Mouse (Mus musculus) 3T3-L1 (cell line): ENCODE measurements around the gene Macrod1.

ENCODE experiments used
- DNase-seq: peaks from one replicate; pipeline ENCODE4 v3.0.0-alpha.2; 2015; ENCODE audit warnings: low read depth, low spot score

Macrod1 gene

DNA sequence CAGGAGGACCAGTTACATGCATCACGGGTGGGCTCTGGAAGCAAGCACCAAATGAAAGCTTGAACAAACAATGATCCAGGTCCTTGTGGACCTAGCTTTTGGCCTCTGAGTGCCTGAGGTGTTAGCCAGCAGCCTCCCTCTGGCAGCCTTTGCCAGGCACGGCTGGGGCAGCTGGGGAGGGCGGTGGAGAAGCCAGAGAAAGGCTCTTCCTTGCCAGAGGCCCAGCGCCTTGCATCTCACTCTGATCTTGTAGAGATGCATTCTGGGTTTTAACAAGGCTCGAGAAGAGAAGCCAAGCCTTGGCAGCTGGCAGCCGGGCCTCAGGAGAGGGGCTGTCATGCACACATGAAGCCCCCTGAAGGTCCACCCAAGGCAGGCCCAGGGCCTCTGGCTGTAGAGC lies 83.8 kb downstream of the Macrod1 start:
- DNase-seq = no peak

DNA sequence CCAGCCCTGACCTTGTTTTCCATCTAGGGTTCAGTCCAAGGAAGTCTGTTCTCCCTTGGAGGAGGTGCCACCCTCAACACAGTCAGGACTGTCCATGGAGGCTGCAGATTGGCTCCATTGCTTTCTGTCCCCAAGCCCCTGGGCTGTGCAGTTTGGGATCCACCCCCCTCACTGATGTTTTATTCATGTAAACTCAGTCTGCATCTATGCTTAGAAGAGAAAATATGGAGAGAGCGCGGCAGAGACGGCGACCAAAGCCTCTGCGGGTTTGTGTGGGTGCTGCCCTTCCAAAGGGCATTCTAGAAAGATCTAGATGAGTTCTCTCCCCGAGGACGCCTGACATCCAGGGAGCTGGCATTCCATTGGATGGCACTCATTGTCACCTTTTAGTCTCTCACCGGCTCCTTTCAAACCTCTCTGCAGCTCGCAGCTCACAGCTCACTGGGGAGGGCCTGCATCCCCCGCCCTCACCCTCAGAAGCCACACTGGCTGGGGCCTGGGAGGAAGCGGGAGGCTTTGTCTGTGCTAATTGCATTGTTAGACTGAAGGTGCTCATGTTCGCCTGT lies 84.3 kb downstream of the Macrod1 start:
- DNase-seq = no peak

DNA sequence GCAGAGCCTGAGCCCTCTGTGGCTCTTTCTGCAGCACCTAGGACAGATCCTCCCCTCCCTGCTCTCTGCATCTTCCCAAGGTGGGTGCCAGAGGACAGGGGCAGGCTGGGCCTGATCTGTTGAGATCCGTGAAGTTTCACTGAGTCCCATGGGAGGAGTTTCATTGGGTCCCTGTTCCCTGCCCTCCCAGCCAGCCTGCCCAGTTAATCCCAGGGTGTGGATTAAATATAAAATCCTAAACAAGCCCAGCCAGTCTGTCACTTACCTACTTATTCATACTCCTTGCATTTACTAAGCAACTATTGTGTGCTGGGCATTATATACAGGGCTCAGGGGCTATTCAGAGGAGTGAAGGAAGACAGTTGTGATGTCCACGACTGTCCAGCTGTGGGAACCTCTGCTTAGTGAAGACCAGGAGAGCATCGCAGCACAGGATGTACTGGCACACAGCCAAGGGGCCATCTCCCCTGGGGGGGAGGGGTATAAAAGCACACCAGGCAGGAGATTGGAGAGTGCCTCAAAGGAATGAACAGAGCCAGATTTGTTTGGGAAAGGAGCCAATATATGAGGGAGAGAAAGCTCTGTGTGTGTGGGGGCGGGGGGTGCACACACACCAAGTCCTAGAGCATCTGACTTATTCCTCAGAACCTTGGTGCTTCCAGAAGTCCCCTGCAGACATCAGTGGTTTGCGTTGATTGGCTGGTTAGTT lies 85.8 kb downstream of the Macrod1 start:
- no peak for DNase-seq

DNA sequence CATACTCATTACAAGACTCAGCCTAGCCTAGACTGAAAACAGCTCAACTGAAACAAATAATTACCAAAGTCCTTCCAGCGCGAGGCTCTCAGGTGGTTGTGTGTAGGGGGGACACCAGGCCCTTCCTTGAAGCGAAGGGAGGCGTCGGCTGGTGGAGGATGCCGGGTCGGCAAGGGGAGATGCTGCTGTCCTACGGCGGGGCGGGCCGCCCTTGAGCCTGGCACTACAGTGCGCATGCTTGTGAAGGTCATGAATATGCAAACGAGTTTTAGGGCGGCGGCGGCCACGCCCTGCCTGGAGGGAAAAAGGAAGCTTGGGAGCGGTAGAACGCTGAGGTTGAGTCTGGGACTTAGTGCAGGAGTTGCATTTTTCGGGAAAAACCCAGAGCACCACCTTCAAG lies 87.2 kb downstream of the Macrod1 start:
- DNase-seq = no peak

DNA sequence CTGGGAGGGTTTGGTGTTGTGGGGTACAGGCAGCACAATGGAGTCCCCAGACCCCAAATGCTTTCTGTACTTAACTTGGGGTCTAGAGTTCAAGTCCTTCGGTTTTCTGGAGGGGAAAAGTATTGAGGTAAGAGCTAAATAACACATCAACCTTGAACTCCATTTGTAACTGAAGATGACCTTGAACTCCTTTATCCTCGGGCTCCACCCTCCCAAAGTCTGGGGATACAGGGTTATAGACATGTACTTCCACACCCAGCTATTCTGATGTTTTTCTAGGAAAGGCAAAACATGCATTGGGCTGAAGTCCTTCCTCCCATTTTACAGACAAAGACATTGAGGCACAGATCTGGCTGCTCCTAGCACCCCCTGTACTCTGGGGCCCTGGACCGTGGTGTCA lies 87.8 kb downstream of the Macrod1 start:
- DNase-seq = no peak

DNA sequence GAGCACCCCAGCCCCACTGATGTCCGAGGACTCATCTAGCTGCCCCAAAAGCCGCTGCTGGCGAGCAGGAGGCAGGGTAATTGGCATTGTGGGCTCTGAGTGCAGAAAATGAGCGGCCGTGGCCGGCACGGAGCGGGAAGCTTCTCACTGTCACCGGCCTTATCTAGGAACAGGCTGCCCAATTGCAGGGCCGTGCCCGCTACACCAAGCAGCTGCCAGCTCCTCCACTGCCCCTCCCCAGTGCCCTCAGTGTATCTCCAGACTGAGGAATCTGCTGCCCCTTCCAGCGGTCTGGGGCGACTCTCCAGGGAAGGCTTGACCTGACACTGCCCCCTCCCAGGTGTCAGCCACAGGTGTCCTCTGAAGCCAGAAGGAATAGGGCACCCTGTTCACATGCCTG lies 89.8 kb downstream of the Macrod1 start:
- DNase-seq = no peak

DNA sequence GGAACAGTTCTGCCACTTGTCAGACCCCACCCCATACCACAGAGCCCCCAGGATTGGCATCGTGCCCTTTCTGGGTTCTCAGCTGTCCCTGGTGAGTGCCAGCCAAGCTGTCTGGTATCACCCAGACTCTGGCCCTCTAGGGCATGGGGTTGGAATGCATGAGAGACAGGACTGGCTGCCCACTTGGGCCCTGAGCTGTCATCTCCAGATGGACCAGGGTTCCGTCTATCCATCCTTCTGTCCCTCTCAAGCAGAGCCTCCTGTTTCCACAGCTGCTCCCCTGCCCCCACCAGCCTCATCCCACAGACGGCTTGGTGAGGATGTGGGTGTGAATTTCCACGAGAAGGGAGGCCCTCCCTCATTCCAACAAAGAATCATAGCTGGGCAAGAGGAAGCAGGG lies 91.5 kb downstream of the Macrod1 start:
- no peak for DNase-seq

DNA sequence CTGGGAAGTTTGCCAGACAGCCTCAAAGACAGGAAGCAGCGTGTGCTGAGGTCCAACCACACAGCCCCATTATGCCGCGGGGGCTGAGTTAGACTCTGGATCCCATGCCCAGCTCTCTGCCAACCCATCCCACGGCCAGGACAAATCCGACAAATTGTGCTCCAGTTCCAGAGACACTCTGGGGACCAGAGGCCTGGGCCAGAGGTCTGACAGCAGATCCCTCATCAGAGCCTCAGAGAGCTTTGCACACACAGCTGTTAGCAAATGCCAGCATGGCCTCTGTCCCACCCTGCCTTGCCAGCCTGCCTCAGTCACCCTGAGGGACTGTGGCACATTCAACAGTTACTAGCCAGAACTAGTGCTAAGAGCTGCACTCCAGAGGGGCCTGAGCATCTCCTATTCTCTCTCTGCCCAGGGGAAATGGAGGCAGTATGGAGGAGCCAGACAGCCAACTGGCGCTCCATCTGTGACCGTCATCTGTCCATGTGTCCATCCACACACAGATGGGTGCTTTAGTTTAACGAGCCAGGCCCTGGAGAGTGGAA lies 92.0 kb downstream of the Macrod1 start:
- no peak for DNase-seq

DNA sequence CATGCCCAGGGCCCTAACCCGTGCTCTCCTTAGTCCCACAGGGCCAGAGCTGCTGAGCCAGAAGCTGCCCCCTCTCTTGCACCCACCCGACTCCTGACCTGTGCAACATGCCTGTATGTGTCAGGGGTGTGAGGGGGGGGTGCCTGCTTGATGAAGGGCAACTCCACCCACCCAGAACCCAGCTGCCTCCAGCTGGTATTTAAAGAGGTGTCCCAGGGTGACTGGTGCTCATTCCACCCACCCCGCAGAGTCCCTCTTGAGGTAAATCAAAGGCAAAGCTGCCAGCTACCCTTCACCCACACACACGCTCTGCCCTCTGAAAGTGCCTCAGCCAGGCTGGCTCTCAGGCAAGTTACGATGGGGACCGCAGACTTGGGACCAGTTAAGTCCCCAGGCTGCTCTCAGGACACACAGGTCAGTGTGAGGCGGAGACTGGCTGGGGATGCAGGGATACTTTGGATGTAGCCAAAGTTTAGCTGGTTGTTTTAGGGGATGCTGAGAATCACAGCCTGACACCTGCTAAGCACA lies 92.6 kb downstream of the Macrod1 start:
- DNase-seq = no peak

DNA sequence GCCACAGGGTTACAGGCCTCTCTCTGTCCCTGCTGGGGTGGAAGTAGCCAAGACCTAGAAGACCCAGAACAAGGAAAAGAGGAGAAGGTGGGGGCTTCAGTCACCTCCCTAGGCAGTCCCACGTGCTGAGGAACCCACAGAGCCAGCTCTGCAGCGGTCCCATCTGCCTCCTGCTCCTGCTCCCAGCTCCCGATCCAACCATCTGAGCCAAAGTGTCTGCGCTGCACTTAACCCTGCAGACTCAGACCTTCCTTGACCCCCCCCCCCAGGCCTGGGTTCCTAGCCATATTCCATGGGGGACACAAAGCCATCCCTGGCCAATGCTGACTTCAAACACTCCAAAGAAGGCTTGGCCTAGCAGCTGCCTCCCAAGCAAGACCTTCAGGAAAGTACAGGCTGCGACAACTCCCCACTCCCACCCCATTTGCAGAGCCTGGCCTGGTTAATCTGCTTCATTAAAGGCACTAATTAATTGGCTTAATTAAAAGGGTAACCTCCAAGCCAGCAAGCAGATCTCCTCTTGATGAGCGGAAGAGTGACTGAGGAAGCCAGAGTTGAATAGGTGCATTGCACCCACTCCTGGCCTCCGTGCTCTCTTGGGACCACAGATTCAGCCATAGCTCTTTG lies 94.8 kb downstream of the Macrod1 start:
- no peak for DNase-seq

DNA sequence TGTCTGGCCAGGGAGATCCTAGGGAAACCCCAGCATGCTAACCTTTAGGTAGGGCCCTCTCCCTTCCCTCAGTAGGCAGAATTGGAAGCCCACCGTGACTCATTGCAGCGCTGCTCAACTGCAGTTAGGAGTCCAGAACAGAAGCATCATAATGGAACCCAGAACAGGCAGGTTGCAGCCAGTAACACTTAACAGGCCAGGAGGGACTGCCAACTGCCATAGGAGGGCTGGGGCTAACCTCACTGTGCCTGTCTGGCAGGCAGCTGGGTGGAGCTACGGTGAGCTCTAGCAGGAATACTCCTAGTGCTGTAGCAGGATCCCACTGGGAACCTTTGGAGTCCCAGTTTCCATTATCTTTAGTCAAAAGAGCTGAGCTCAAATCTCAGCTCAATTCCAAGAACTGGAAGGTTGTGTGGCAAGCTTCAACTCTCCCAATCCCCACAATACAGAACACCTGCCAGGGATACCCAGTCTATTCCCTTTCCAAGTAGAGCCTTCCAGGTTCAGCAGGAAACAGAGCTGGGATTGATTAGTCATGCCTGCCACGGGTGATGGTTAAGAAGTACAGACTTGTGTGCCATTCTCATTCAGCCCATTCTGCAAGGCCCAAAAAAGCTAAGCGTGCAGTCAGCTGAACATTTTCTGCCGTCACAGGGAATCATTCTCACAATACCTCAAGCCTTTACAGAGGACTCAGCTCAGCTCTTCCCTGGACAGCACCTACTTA lies 95.5 kb downstream of the Macrod1 start:
- peak; percentile 36 for DNase-seq

DNA sequence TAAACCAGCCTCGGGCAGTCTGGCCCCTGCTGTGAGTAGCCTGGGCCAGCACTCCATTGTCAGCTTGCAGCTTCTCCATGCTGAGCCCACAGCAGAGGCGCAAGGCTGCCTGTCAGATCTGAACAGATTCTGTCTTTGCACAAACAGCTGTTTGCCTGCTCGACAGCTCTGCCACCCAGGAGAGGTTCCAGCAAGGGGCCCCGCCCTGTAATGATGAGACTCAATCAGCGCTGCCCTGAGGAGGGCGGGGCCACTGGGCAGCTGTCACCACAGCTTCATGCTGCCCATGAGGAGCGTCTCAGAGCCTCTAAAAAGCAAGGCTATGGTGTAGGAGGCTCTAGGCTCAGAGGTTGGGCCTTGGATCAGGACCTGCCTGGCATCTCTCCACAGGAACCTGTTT lies 96.6 kb downstream of the Macrod1 start:
- DNase-seq = peak; percentile 28

DNA sequence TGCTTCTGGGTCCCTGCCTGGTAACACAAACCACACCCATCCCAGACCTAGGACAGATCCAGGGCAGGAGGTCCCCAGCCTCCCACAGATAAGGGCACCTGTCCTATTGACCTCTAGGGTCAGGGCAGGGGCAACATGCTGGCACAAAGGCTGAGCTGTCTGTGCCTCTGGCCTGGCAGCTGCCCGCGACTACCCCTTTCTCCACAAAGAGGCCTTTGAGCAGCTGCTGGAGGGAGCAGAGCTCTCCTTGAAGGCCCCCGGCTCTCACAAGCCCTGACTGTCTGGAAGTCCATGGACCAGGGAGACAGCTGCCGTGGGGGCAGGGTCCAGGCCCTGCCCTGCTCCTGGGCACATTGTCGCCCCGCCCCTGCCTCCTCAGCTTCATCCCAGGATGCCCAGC lies 98.6 kb downstream of the Macrod1 start:
- DNase-seq = no peak

DNA sequence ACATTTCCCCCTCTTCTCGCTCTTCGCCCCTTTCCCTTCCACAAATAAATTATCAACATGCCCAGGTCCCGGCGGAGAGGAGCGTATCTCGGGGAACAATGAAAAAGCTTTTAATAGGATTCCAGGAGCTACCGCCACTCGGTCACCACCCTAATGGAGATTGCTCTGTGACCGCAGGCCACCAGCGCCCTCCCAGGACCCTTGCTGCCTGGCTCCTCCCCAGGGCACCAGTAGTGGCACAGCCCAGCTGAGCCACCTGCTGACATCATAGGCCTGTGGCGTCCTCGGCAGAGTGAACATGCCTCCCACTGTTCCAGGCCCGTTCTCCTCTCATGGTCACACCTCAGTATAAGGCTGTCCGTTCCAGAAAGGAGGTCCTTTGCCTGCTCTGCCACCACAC lies 101.1 kb downstream of the Macrod1 start:
- no peak for DNase-seq

DNA sequence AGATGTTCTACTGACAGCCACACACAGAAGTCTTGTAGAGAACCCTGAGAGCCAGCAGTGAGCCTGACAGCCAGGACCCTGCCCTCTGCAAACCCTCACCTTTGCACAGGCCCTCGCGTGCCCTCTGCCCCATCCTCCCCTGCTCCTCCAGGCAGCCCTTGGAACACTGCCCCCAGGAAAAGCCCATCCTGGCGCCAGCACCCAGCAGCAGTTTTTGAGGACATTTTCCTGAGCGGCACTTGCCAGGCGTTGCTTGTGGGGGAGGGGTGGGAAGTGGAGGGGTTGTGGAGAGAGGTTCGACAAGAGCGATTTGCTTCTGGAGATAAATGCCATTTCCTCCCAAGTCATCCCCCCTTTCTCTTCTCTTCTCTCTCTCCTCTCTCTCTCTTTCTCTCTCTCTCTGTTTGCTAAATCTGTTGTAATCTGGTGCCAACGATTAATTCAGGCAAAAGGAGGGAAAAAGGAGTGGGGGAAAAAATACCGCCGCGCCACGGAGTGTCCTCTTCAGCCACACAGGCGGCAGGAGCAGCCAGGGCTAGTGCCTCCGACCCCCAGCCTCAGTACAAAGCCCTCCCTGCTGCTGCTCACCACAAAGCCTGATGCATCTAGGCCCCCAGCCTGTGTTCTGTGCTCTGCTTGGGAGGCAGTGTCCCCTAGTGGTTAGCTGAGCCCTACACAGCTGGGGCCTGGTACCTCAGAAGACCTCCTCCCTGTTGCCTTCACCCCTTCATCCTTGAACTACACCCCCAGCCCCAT lies 103.7 kb downstream of the Macrod1 start:
- DNase-seq = peak; percentile 40

DNA sequence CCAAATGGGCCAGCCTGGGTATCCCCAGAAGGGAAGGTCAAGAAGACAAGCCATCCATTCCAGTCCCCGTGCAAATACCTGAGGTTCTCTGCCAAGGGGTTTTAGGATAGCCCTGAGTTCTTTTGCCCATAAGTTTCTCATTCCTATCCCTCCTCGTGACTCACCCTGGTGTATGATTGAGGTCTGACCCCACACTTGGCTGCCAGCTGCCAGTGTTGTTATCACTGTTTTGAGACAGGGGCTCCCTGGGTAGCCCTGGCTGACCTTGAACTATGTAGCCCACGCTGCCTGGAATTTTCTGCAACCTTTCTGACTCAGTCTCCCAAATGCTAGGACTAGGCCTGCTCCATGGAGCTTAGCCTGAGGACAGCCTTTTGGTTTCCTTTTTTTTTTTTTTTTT lies 104.5 kb downstream of the Macrod1 start:
- DNase-seq = peak; percentile 77

DNA sequence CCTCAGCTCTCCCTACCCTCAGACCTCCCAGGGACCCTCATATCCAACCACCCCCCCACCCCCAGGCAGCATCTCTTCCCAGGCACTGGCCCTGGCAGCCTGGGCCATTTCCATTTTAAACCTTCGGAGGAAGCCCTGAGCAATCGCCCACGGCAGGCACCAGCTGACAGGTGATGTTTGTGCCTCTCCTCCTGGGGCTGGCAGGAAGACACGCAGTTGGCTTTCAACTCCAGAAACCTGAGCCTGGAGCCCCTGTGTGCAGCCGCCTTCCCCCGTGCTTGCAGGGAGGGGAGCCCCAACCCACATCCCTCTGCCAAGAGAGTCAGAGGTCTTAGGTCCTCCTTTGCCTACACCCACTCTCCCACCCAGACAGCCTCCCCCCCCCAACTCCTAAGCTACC lies 107.6 kb downstream of the Macrod1 start:
- no peak for DNase-seq

DNA sequence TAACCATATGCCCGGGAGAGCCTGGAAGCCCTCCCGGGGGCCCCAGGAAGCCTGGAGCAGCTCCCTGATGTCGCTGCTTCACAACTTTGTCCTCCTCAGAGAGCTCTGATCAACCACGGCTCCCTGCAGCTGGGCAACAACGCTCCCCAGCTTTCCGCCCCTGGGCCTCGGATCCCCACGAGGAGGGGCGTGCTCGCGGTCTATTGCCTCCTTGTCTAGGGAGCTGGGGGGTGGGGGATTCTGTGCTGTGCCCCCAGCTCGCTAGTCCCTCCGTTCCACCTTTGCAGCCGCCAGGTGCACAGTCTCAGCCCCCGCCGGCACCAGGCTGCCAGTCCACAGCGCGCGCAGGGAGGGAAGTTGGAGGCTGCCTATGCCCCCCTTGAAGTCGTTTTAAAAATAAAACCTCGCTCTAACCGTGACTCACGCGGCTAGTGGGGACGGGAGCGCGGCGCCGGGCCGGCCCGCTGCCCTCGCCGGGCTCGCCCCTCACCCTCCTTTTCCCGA lies 108.3 kb downstream of the Macrod1 start:
- no peak for DNase-seq

DNA sequence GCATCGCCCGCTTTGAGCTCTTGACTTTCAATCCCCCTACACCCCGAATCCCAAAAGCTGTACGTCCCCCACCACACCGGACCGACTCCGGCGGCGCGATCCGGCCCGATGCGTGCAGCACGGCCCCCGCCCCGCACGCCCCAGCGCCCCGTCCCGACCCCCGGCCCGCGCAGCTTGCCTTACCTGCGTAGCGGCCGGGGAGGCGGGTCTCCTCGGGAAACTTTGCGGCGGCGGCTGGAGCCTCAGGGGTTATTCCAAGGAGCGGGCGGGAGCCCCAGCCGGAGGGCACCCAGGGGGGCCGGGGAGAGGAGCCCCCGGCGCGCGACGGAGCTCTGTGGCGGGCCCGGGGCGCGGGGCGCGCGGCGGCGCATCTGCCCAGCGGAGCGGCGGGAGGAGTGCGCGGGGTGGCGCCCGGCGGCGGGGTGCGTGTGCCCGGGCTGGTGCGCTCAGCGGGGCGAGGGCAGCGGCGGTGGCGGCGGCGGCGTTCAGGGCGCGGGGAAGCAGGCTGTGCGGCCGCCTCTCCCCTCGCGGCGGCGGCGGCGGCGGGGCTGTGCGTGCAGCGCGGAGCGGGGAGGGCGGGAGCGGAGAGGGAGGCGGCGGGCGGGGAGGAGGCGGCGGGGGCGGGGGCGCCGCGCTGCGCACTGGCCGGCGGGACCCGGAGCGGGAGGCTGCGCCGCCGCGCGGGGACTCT lies 109.0 kb downstream of the Macrod1 start:
- no peak for DNase-seq

DNA sequence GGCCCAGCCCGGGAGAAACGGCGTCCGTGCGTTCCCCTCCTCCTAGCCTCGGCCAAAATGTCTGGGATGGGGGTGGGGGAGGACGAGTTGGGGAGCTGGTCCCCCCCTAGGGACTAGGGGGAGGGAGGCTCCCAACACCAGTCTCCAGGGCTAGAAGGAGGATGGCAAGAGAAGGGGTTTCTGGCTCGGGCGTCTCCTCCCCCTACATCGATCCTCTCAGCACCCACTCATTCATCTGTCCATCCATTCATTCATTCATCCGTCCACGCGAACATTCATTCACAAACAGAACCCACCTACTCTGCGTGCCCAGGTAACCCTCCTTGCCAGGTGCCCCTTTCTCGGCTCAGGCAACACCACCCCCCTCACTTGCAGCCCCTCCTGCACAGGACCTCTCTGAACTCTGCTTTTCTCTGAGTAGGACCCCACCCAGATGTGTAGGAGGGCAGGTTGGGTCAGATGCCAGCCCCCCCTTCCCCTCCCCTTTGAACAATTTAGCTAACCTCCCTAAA lies 109.6 kb downstream of the Macrod1 start:
- no peak for DNase-seq
